8 mouse cellular contexts compared by ENCODE assay signal in the genomic region with DNA sequence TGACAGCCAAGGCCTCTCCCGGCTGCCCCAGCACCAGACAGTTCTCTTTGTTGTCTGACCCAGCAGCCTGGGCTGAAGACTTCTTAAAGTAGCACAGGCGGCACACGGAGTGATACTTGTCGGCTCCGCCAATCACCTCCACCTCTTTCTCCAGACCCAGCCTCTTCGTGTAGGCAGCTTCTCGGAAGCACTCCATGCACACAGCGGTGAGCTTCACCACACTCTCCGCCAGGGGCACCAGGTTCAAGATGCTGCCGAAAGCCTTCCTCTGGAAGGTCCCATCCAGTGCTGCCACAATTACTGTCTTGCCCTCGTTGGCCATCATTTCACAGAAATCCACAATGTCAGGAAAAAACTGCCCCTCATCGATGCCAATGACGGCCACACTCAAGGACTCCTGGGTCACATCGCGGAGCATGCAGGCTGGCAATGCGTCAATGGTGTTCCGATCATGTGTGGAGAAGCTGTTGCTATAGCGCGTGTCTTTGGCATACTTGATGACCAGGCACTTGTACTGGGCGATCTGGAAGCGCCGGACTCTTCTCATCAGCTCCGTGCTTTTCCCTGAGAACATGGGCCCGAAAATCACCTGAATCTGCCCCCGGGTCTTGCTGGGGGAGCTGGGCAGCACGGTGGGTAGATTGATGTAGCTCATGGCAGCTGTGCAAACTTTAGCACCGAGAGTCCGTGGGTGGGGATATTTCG. TPM values are rescaled to one million over a fixed set of nuclear protein-coding genes. Genes with fewer than 3 reads are reported as not detected.
DNase-seq lines count a peak whose midpoint lies in the region; ATAC-seq and TF ChIP-seq lines count a peak whose summit lies in the region.
"Not testable (repeated sequence)": the region's sequence is repeated elsewhere in the genome, so short reads cannot be mapped to it uniquely, and the experiment has no call there.

No protein-coding gene starts in this region.

- H3K9me3 ChIP-seq in heart, postnatal 0 days (replicated peaks; ENCODE audit: control insufficient read depth, low read length); liver, postnatal 0 days (ENCODE audit: low read length); stomach, postnatal 0 days (ENCODE audit: control insufficient read depth, low read length): not testable (repeated sequence)

- peak; percentile 60 for DNase-seq in CD4-positive helper T cell, adult 2 months (ENCODE audit: low read depth, low spot score)
- peak; percentile 84 for DNase-seq in R1 (ENCODE audit: low read depth, low spot score)
- peak; percentile 10 for DNase-seq in embryo, embryonic 11 days
- DNase-seq in heart, postnatal 0 days (ENCODE audit: low spot score): not testable (repeated sequence)
- peak; percentile 20 to 42 for DNase-seq in kidney, postnatal 4 days
- peak; percentile 10 for DNase-seq in liver, postnatal 0 days
- DNase-seq in lung, postnatal 36 days: peak; percentile 49
- peak; percentile 25 for DNase-seq in stomach, postnatal 0 days (ENCODE audit: low spot score)

- peaks cover 18% of the 10 kb centered on the region for H3K4me1 ChIP-seq in heart, postnatal 0 days (ENCODE audit: control insufficient read depth, insufficient read depth)
- H3K4me1 ChIP-seq in liver, postnatal 0 days (ENCODE audit: insufficient read depth): peaks cover 15% of the 10 kb centered on the region
- H3K4me1 ChIP-seq in stomach, postnatal 0 days (replicated peaks; ENCODE audit: control insufficient read depth, insufficient read depth): not testable (repeated sequence)

- not testable (repeated sequence) for H3K36me3 ChIP-seq in heart, postnatal 0 days (replicated peaks; ENCODE audit: control insufficient read depth, insufficient read depth, low read length); liver, postnatal 0 days (replicated peaks; ENCODE audit: insufficient read depth, low read length); stomach, postnatal 0 days (ENCODE audit: control insufficient read depth, insufficient read depth, low read length)

- 0 out of 2 replicates have a peak, but pooled peaks have one; percentile 0 for TF ChIP-seq CTCF in heart, postnatal 0 days (IDR thresholded peaks at IDR 0.05; ENCODE audit: low read depth)
- TF ChIP-seq CTCF in liver, postnatal 0 days (IDR thresholded peaks at IDR 0.05; ENCODE audit: low read depth): 0 out of 2 replicates have a peak, but pooled peaks have one; percentile 10
- peak; percentile 39; the same call in 1 of the 2 replicates for TF ChIP-seq CTCF in stomach, postnatal 0 days (IDR thresholded peaks at IDR 0.05; ENCODE audit: low read depth)

- H3K9ac ChIP-seq in heart, postnatal 0 days (replicated peaks; ENCODE audit: low read depth, low read length); liver, postnatal 0 days (replicated peaks); stomach, postnatal 0 days (ENCODE audit: low read length): not testable (repeated sequence)

- not testable (repeated sequence) for H3K4me2 ChIP-seq in heart, postnatal 0 days (ENCODE audit: low read depth, low read length); liver, postnatal 0 days (ENCODE audit: low read depth, low read length); stomach, postnatal 0 days (replicated peaks; ENCODE audit: low read depth)

- 43% methylated on average over 29 of the region's 29 CpGs for WGBS in heart, postnatal 0 days
- WGBS in liver, postnatal 0 days (ENCODE audit: insufficient replicate concordance): 51% methylated on average over 29 of the region's 29 CpGs
- whole genome bisulfite sequencing in stomach, postnatal 0 days: 49% methylated on average over 29 of the region's 29 CpGs

- ATAC-seq in heart, postnatal 0 days (ENCODE audit: insufficient read depth, low read depth); liver, postnatal 0 days; stomach, postnatal 0 days (ENCODE audit: low FRiP score, low TSS enrichment): not testable (repeated sequence)

- H3K4me3 ChIP-seq in heart, postnatal 0 days (ENCODE audit: low read depth, low read length); liver, postnatal 0 days (ENCODE audit: low read depth, low read length); stomach, postnatal 0 days (ENCODE audit: low read depth, low read length): not testable (repeated sequence)

- not testable (repeated sequence) for TF ChIP-seq EP300 in heart, postnatal 0 days (IDR thresholded peaks at IDR 0.05; ENCODE audit: low read depth); liver, postnatal 0 days (IDR thresholded peaks at IDR 0.05; ENCODE audit: low read depth); stomach, postnatal 0 days (optimal IDR thresholded peaks at IDR 0.05)

- not testable (repeated sequence) for H3K27ac ChIP-seq in heart, postnatal 0 days (ENCODE audit: low read depth); liver, postnatal 0 days (ENCODE audit: low read depth); stomach, postnatal 0 days (replicated peaks)

- not testable (repeated sequence) for H3K27me3 ChIP-seq in heart, postnatal 0 days (ENCODE audit: control insufficient read depth, insufficient read depth, low read length); liver, postnatal 0 days (ENCODE audit: insufficient read depth, low read length); stomach, postnatal 0 days (ENCODE audit: control insufficient read depth, insufficient read depth, low read length)

RNA-seq across cellular contexts. Expression of a gene that starts 1.4 kb away (rescaled TPM):
- 5.6 and 7.3 TPM in 2 replicates for total RNA-seq in heart, postnatal 0 days (2014; rRNA removed; ENCODE audit: low replicate concordance)
- polyA plus RNA-seq in heart, postnatal 0 days (2015; fragmentation: Nextera tagmentation; extraction: Ambion mirVana): 0.73 and 0.92 TPM in 2 replicates
- 0.82 and 1.1 TPM in 2 replicates for polyA plus RNA-seq in liver, postnatal 0 days (2015; fragmentation: Nextera tagmentation; extraction: Ambion mirVana)
- 1.1 and 1.2 TPM in 2 replicates for polyA plus RNA-seq in stomach, postnatal 0 days (2015; fragmentation: Nextera tagmentation; extraction: Ambion mirVana)

RNA-seq across cellular contexts. Expression of a gene that starts 54.0 kb away (rescaled TPM):
- total RNA-seq in heart, postnatal 0 days (2014; rRNA removed; ENCODE audit: low replicate concordance): 26.1 and 29.8 TPM in 2 replicates
- 69.8 and 76.2 TPM in 2 replicates for polyA plus RNA-seq in heart, postnatal 0 days (2015; fragmentation: Nextera tagmentation; extraction: Ambion mirVana)
- 81.0 and 97.6 TPM in 2 replicates for polyA plus RNA-seq in liver, postnatal 0 days (2015; fragmentation: Nextera tagmentation; extraction: Ambion mirVana)
- polyA plus RNA-seq in stomach, postnatal 0 days (2015; fragmentation: Nextera tagmentation; extraction: Ambion mirVana): 55.6 and 58.7 TPM in 2 replicates
